Mouse (Mus musculus): ENCODE results near the gene Pnpla7. TPM values are rescaled to one million over a fixed set of nuclear protein-coding genes. Genes with fewer than 3 reads are reported as not detected.

Pnpla7 gene
- total and polyA plus RNA-seq, 2 experiments from 2014 or later: 4.1 to 7.6 TPM

GRCm38 (mm10) chr2:25051450-25051849, 75.6 kb downstream of the Pnpla7 start:
- H3K4me3 ChIP-seq (ENCODE audit: low read length): no peak overlapping the region
- H3K9me3 ChIP-seq (ENCODE audit: low read length): no peaks in the 10 kb centered on the region
- no peaks in the 10 kb centered on the region for H3K36me3 ChIP-seq (ENCODE audit: insufficient read depth, low read length)
- H3K4me2 ChIP-seq (ENCODE audit: low read depth, low read length): no peak overlapping the region
- H3K9ac ChIP-seq (replicated peaks; ENCODE audit: low read length): no peak overlapping the region
- H3K27ac ChIP-seq: no peak overlapping the region
- no peak for TF ChIP-seq CTCF (IDR thresholded peaks at IDR 0.05; ENCODE audit: low read depth)
- H3K4me1 ChIP-seq (ENCODE audit: insufficient read depth, low read length): peaks cover 11% of the 10 kb centered on the region
- WGBS: 70% methylated on average over 8 of the region's 8 CpGs
- no peaks in the 10 kb centered on the region for H3K27me3 ChIP-seq (ENCODE audit: insufficient read depth, low read length)
- ATAC-seq (no peak), DNase-seq (ENCODE audit: low spot score) (no peak)

- no peak overlapping the region for H3K9ac ChIP-seq (replicated peaks; ENCODE audit: low read length)
- H3K36me3 ChIP-seq (ENCODE audit: insufficient read depth, low read length): no peaks in the 10 kb centered on the region
- no peak overlapping the region for H3K27ac ChIP-seq
- no peak for TF ChIP-seq CTCF (IDR thresholded peaks at IDR 0.05; ENCODE audit: low read depth)
- no peak overlapping the region for H3K4me3 ChIP-seq (ENCODE audit: low read length)
- 92% methylated on average over 6 of the region's 6 CpGs for WGBS
- no peaks in the 10 kb centered on the region for H3K9me3 ChIP-seq (ENCODE audit: low read length)
- DNase-seq (ENCODE audit: low spot score) (no peak), ATAC-seq (no peak)
- H3K4me1 ChIP-seq (ENCODE audit: insufficient read depth, low read length): peaks cover 11% of the 10 kb centered on the region
- H3K27me3 ChIP-seq (ENCODE audit: insufficient read depth, low read length): no peaks in the 10 kb centered on the region
- H3K4me2 ChIP-seq (ENCODE audit: low read depth, low read length): no peak overlapping the region
These were observed 77.3 kb downstream of the Pnpla7 start for GRCm38 (mm10) chr2:25053101-25053500.

GRCm38 (mm10) chr2:25054221-25055067, 78.6 kb downstream of the Pnpla7 start, which contains the start of gene Nsmf:
Nsmf (plus strand) TSS chr2:25054355.
- peak; percentile 90 for DNase-seq (ENCODE audit: low spot score)
- peak within 1 kb of the TSS; percentile 70 for H3K27ac ChIP-seq
- H3K4me3 ChIP-seq (ENCODE audit: low read length): peak within 1 kb of the TSS; percentile 77
- ATAC-seq: peak; percentile 83
- H3K4me1 ChIP-seq (ENCODE audit: insufficient read depth, low read length): peaks cover 11% of the 10 kb centered on the region
- TF ChIP-seq CTCF (IDR thresholded peaks at IDR 0.05; ENCODE audit: low read depth): 0 out of 2 replicates have a peak, but pooled peaks have one; percentile 23
- peak within 1 kb of the TSS; percentile 88 for H3K9ac ChIP-seq (replicated peaks; ENCODE audit: low read length)
- H3K9me3 ChIP-seq (ENCODE audit: low read length): no peaks in the 10 kb centered on the region
- no peaks in the 10 kb centered on the region; the same call in 1 of the 2 replicates for H3K36me3 ChIP-seq (ENCODE audit: insufficient read depth, low read length)
- peak within 1 kb of the TSS; percentile 81 for H3K4me2 ChIP-seq (ENCODE audit: low read depth, low read length)
- WGBS: 3% methylated on average over 47 of the region's 47 CpGs
- no peaks in the 10 kb centered on the region for H3K27me3 ChIP-seq (ENCODE audit: insufficient read depth, low read length)

- no peaks in the 10 kb centered on the region for H3K9me3 ChIP-seq (ENCODE audit: low read length)
- TF ChIP-seq CTCF (IDR thresholded peaks at IDR 0.05; ENCODE audit: low read depth): peak; percentile 10; the same call in 1 of the 2 replicates
- 24% methylated on average over 2 of the region's 2 CpGs for WGBS
- peak; percentile 72 for DNase-seq (ENCODE audit: low spot score)
- H3K4me3 ChIP-seq (ENCODE audit: low read length): peak overlapping the region; percentile 77
- no peaks in the 10 kb centered on the region for H3K27me3 ChIP-seq (ENCODE audit: insufficient read depth, low read length)
- ATAC-seq: peak; percentile 46
- peak overlapping the region; percentile 70; the same call in 1 of the 2 replicates for H3K27ac ChIP-seq
- peaks cover 11% of the 10 kb centered on the region for H3K4me1 ChIP-seq (ENCODE audit: insufficient read depth, low read length)
- peak overlapping the region; percentile 88 for H3K9ac ChIP-seq (replicated peaks; ENCODE audit: low read length)
- H3K36me3 ChIP-seq (ENCODE audit: insufficient read depth, low read length): peaks cover 6% of the 10 kb centered on the region
- H3K4me2 ChIP-seq (ENCODE audit: low read depth, low read length): peak overlapping the region; percentile 81
These were observed 79.2 kb downstream of the Pnpla7 start for GRCm38 (mm10) chr2:25055068-25055405.

- no peak for TF ChIP-seq CTCF (IDR thresholded peaks at IDR 0.05; ENCODE audit: low read depth)
- Histone ChIP-seq H3K9ac (replicated peaks; ENCODE audit: low read length) (peak overlapping the region; percentile 88), H3K9me3 (ENCODE audit: low read length) (no peaks in the 10 kb centered on the region), H3K4me3 (ENCODE audit: low read length) (peak overlapping the region; percentile 77), H3K4me2 (ENCODE audit: low read depth, low read length) (peak overlapping the region; percentile 81), H3K27ac (no peak overlapping the region), H3K27me3 (ENCODE audit: insufficient read depth, low read length) (no peaks in the 10 kb centered on the region), H3K4me1 (ENCODE audit: insufficient read depth, low read length) (peaks cover 11% of the 10 kb centered on the region), H3K36me3 (ENCODE audit: insufficient read depth, low read length) (peaks cover 11% of the 10 kb centered on the region)
- ATAC-seq (no peak), DNase-seq (ENCODE audit: low spot score) (peak; percentile 12)
- 79% methylated on average over 21 of the region's 21 CpGs for WGBS
These were observed 79.7 kb downstream of the Pnpla7 start for GRCm38 (mm10) chr2:25055409-25056155.

- Histone ChIP-seq H3K36me3 (ENCODE audit: insufficient read depth, low read length) (peaks cover 19% of the 10 kb centered on the region), H3K4me1 (ENCODE audit: insufficient read depth, low read length) (peaks cover 11% of the 10 kb centered on the region), H3K9me3 (ENCODE audit: low read length) (no peaks in the 10 kb centered on the region), H3K27me3 (ENCODE audit: insufficient read depth, low read length) (no peaks in the 10 kb centered on the region), H3K27ac (no peak overlapping the region), H3K9ac (replicated peaks; ENCODE audit: low read length) (no peak overlapping the region), H3K4me3 (ENCODE audit: low read length) (no peak overlapping the region), H3K4me2 (ENCODE audit: low read depth, low read length) (no peak overlapping the region)
- TF ChIP-seq CTCF (IDR thresholded peaks at IDR 0.05; ENCODE audit: low read depth): no peak
- WGBS: 78% methylated on average over 7 of the region's 7 CpGs
- ATAC-seq: no peak
- no peak for DNase-seq (ENCODE audit: low spot score)
These were observed 83.1 kb downstream of the Pnpla7 start for GRCm38 (mm10) chr2:25058926-25059325.

Measured in hindbrain, postnatal 0 days (tissue).